Mouse (Mus musculus) lung, postnatal 0 days (tissue): ENCODE measurements around the gene Tmem177.

Experiments
- CTCF ChIP-seq: IDR thresholded peaks from 2 replicates; pipeline ENCODE4 v1.5.1; 2016; ENCODE audit warnings: antibody characterized with exemption, mild to moderate bottlenecking
- EP300 ChIP-seq: IDR thresholded peaks from 2 replicates; pipeline ENCODE4 v1.6.1; 2016; ENCODE audit warnings: antibody characterized with exemption, mild to moderate bottlenecking, control low read depth

DNA sequence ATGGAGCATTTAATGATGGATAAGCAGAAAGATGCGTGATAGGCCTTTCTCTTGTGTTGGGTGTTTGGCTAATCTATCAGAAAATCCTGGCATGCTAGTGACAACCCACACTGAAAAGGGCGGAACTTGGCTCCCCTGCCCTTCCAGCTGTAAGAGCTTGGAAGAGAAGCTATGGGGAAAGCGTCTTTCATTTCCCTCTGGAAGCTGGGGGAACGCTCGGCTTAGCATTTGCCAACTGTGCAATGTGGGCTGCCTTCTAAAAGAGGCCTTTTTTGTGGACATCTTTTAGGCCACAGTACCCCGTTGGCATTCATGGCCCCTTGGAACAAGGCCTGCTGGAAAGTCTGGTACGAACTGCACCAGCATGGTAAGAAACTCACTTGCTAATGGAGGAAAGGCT is 34.1 kb downstream of the Tmem177 start:
- TF ChIP-seq CTCF (no peak), EP300 (no peak)
